Mouse (Mus musculus) heart, postnatal 0 days (tissue): ENCODE measurements around the gene Cpsf2.

ENCODE experiments used
- CTCF ChIP-seq: IDR thresholded peaks from 2 replicates; pipeline ENCODE4 v1.5.1; 2016; ENCODE audit warnings: antibody characterized with exemption, control low read depth, low read depth
- EP300 ChIP-seq: IDR thresholded peaks from 2 replicates; pipeline ENCODE4 v1.6.1; 2016; ENCODE audit warnings: antibody characterized with exemption, low read depth

DNA sequence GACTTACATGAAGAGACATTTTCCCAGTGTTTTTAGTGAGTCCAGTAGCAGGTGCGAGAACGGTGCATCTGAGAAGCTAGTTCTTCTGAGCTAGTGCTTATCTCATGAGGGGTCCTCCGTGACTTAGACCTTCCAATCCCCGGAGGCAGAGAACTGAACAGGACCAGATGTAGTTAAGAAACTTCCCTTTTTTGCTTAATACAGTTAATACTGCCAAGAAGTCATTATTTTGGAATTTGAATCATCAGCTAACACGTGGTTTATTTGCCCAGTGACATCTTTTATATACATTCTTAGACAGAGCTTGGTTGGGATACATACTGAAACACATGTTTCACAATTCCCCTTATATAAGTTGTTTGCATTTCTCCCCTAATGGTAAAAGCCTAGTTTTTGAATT, 23.1 kb downstream of the Cpsf2 start:
- TF ChIP-seq CTCF (no peak), EP300 (no peak)
